Mouse (Mus musculus) mouse embryonic stem cell (cell line): ENCODE results near the gene Vmn1r126.
"Not testable (repeated sequence)": the region's sequence is repeated elsewhere in the genome, so short reads cannot be mapped to it uniquely, and the experiment has no call there.

Experiments used
- in situ Hi-C, 2 experiments: fragments of 300-500 bp; cut with MboI; formaldehyde crosslinking; loops; 1 replicate in 1 of 2; 3 replicates in 1 of 2; pipeline ENCODE4 v1.14.3; 2019 to 2020; ENCODE audit warnings: low sequenced_read_pairs in 2 of 2, low pct_unique_long_range_greater_than_20kb in 1 of 2, mixed read lengths in 1 of 2; ENCODE audit not compliant: unreplicated experiment in 1 of 2

Gene Vmn1r126

GRCm38 (mm10) chr7:21301367-21301766 lies at the start of gene Vmn1r126:
Gene Vmn1r126 (minus strand): TSS chr7:21301467.
- in situ Hi-C loops = not testable (repeated sequence)

DNA sequence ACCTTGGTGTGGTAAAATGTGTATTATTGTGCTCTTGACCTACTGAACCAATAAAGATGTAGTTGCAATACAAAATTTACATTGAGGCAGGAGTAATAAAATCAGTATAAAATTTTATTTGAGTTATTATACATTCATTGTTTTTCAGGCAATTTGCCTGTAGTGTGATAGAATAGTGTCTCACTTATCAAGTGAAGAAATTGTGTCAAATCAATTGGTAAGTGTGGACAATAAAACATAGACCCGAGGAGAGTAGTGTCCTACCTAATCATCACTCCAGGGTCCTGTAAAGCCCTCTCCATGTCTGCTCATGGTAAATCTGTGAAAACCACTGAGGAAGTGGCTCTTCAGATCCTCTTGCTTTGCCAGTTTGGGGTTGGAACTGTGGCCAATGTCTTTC lies 47.8 kb upstream of the Vmn1r126 start, which contains the start of gene Vmn1r128:
TSS of gene Vmn1r128 (plus strand) at position 301 of the 400 bp plus-strand sequence.
- in situ Hi-C loops = not testable (repeated sequence)

GRCm38 (mm10) chr7:21319761-21320160 lies 18.5 kb upstream of the Vmn1r126 start, which contains the start of gene Vmn1r127:
Gene Vmn1r127 (minus strand): TSS chr7:21319861.
- in situ Hi-C loops = not testable (repeated sequence)

DNA sequence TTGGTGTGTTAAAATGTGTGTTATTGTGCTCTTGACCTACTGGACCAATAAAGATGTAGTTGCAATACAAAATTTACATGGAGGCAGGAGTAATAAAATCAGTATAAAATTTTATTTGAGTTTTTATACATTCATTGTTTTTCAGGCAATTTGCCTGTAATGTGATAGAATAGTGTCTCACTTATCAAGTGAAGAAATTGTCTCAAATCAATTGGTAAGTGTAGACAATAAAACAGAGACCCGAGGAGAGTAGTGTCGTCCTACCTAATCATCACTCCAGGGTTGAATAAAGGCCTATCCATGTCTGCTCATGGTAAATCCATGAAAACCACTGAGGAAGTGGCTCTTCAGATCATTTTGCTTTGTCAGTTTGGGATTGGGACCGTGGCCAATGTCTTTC lies 29.4 kb downstream of the Vmn1r126 start, which contains the start of gene Vmn1r125:
TSS of gene Vmn1r125 (plus strand) at position 301 of the 400 bp plus-strand sequence.
- in situ Hi-C loops = not testable (repeated sequence)

- in situ Hi-C loops = not testable (repeated sequence)
Observed at GRCm38 (mm10) chr7:21260517-21260916, 40.8 kb downstream of the Vmn1r126 start, which contains the start of gene Vmn1r124. Gene Vmn1r124 (minus strand): TSS chr7:21260617.
